Mouse (Mus musculus): ENCODE measurements around the gene Ppil2.

Gene Ppil2

DNA sequence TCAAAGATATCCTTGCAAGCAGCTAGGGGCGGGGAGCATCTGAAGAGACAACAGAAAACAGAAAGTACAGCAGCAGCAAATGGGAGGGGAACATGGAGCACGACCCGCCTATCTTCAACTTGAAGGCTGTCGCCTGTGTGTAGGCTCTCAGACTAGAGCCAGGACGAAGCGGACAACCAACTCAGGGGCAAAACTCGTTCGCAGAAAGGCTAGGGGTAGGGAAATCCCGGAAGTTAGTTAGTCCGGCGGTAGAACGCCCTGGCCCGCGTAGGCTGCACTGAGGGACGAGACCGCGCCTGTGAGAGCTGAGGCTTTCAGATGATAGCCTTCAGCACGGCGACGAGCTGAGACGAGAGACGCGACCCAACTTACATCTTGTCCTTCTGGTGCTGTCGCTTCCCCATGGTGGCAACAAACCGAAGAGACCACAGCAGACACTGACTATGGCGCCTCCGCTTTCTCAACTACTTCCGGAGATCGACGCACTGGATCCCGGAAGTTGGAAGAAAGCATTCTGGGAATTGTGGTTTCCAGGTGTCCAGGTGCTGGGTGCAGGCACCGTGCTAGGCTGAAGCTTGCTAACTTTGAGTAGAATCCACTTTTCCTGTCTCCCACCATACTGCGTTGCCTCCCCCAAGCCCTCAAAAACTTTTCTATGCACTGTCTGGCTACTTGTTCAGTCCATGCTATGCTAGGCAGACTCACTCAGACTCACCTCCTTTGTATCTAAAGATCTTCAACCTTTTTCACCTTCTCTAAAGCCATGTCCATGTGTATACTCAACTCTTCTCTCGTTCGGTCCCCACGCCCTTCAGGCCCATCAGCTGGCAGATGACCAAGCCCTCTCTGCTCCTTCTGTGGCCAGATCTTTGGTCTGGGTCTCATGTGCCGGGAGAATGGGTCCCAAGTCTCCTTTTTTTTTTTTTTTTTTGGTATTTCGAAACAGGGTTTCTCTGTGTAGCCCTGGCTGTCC, at the start of gene Ppil2:
Gene Ppil2 (minus strand): TSS at position 487 of the 973 bp plus-strand sequence.
- DNase-seq (ENCODE audit: inconsistent ontology term) = peak; percentile 51

- DNase-seq (ENCODE audit: inconsistent ontology term) = peak; percentile 36
Measured at GRCm38 (mm10) chr16:17154346-17154745, 43.3 kb upstream of the Ppil2 start.

DNA sequence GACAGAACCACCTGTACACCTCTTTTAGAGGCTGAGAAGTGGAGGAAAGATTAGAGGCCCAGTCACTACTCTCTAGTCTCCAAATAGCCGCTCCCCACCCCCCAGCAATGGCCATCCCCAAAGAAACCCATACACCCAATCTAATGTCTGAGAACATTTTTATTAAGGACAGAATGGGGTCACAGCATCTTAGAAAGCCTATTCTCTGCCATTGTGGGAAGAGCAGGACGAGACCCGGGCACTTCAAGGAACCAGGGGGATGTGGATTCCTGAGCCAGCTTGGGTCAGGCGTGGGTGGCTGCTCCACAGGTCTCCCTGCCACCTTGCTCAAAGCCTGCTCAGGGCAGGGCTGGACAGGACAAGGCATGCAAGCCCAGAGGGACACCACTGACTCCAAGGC, 40.8 kb upstream of the Ppil2 start:
- no peak for DNase-seq (ENCODE audit: inconsistent ontology term)

DNA sequence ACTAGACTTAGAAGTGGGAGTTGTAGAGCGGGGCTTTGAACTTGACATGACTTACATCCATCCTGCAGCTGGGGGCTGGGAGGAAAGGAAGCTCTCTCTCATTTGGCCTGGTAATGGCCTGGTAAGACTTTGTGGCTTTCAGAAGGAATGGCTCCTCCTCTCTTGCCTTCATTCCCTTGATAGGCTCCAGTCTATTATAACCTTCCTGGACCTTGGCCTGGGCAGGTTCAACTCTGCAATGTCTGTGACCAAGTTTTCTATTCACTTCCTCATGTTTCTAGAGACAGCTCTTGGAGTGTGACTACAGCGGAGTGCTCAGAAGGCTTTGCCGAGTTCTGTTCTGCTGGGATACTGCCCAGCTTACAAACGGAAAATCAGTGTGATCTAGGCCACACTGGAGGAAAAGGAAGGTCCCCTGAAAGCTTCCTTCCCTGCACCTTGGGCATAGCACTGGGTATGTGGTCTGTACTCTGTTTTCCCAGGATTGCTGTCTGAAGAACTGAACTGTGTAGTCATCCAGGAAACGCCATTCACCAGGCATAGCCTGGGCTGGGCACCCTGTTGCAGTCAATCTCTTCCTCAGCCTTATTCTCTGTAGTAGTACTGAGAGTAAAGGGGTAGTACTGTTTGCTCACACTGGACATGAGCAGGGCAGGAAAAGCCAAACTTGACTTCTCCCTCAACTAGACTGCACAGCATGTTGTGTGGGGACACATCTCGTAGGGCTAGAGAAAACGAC, 39.6 kb upstream of the Ppil2 start:
- DNase-seq (ENCODE audit: inconsistent ontology term) = no peak

DNA sequence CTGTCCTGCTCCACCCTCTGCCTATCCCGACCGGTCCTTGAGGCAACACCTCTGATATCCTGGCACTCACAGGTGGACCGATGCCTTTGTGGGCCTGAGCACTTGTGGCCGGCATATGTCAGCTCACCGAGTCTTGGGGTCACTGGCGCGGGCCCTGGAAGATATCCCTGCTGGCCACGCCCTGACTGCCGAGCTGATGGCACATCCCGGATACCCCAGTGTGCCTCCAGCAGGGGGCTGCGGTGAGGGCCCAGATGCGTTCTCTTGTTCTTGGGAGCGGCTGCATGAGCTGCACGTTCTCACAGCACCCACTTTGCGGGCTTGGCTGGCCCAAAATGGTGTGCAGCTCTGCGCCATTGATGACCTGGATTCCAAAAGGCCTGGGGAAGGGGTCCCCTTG, 37.0 kb upstream of the Ppil2 start:
- no peak for DNase-seq (ENCODE audit: inconsistent ontology term)

GRCm38 (mm10) chr16:17147391-17147929, 36.4 kb upstream of the Ppil2 start:
- no peak for DNase-seq (ENCODE audit: inconsistent ontology term)

- peak; percentile 89 for DNase-seq (ENCODE audit: inconsistent ontology term)
Measured at GRCm38 (mm10) chr16:17146772-17147235, 35.7 kb upstream of the Ppil2 start, which contains the start of gene Ccdc116. TSS of gene Ccdc116 (minus strand) at chr16:17147229.

DNA sequence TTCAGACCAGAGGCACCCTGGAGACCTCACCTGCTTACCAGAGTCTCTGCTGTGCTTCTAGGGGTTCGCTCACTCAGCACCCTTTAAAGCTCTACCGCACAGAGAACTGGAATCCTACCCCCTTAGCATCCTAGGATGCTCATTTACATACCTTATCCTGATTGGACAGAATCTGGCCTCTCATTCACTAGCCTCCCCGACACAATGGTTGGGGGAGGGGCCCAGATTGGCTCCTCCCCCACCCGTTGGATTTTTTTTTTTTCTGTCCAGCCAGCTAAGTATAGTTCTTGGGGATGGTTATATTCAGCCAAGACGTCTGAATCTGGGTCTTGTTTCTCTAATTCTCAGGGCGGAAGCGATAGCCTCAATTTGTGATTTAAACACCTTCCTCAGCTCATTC, 33.3 kb upstream of the Ppil2 start, which contains the start of gene Ydjc:
Gene Ydjc (plus strand): TSS at position 283 of the 400 bp plus-strand sequence.
- peak; percentile 14 for DNase-seq (ENCODE audit: inconsistent ontology term)

- no peak for DNase-seq (ENCODE audit: inconsistent ontology term)
Measured at GRCm38 (mm10) chr16:17137355-17137754, 26.3 kb upstream of the Ppil2 start.

GRCm38 (mm10) chr16:17132906-17133200, 21.8 kb upstream of the Ppil2 start:
- no peak for DNase-seq (ENCODE audit: inconsistent ontology term)

DNA sequence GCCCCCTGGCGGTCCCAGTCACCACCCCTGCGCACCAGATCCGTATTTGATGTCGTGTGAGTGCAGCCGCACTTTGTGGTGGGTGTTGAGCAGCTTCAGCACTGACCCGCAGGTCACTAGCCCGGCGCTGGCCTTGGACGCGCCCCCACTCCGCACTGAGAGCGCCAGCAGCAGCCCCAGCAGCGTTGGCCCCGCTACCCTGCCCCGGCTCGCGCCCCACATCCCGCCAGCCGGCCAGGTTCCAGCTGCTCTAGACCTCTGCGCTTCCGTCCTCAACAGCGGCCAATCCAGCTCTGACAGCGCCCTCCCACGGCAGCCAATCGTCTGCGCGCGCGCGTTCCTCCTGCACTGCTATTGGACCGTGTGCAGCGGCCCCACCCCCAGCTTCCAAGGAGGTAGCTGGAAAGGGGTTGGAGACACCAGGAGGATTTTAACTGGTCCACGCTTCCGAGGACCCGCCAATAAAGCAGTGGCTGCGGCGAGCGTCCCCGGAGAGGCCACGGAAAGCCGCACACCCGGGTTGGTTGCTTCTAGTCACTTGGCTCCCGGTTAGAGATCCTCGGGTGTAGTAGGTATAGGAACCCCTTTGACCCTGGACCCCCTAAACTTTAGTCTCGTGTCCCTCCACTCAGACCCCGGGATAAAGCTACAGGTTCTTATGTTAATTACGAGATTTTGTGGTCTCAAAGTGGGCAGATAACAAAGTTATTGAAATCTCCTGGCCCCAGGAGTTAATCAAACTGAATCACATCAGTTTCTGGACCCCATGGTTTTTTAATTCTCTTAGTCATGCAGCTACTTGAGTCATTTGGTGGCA, 21.2 kb upstream of the Ppil2 start, which contains the start of gene Sdf2l1:
Gene Sdf2l1 (minus strand): TSS at position 295 of the 817 bp plus-strand sequence.
- peak; percentile 100 for DNase-seq (ENCODE audit: inconsistent ontology term)

DNA sequence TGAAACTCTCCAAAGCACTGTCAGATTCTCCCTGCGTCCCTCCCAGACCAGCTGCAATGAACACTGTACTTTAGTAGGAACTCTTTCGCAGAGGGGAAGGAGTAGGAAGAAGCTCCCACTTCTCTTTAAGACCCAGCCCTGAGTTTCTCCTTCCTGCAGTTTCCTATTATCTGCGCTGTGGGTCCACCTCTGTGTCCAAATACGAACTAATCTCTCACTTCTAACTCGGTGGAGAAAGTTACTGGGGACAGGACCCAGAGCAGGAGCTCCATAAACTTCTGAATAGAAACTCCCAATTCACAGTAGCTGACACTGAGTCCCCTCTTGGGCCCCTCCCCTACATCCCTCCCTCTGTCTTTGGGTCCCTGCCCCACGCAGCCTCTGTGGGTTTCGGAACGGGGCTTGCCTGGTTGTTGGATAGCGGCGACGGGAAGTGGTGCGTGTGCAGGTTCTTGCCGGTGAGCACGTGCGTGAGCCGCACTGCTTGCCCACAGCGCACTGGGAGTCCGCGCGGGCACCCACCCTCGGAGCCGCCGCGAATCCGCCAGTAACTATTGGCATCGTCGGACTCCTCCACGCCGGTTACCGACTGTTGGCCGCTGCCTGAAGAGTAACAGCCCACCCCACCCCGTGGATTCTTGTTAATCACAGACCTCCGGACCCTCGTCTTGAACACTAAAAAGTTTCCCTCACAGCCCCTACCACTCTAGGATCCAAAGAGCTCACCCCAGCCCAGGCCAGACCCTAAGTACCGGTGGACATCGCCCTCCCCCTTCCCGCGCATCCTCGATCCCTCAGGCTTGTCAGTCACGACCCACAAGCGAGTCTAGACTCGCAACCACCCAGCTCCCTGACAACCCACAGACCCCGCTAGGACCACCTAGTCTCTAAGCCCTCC, 20.4 kb upstream of the Ppil2 start:
- DNase-seq (ENCODE audit: inconsistent ontology term) = no peak

DNA sequence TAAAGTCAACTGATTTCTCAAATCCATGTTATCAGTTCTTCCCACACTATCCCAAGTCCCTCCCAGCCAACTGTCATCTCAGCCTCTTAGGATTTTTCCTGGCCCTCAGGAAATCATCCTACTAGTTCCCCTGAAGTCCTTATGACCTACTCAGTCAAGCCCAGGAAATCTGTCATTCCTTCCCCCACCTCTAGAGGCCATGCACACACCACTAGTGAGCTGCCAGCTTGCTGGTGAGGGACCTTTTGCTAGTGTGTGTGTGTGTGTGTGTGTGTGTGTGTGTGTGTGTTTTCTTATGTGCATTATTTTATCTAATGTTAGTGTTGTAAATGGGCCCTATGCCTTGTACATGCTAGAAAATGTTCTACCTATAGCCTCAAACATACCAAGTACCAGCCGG, 16.2 kb upstream of the Ppil2 start:
- no peak for DNase-seq (ENCODE audit: inconsistent ontology term)

DNA sequence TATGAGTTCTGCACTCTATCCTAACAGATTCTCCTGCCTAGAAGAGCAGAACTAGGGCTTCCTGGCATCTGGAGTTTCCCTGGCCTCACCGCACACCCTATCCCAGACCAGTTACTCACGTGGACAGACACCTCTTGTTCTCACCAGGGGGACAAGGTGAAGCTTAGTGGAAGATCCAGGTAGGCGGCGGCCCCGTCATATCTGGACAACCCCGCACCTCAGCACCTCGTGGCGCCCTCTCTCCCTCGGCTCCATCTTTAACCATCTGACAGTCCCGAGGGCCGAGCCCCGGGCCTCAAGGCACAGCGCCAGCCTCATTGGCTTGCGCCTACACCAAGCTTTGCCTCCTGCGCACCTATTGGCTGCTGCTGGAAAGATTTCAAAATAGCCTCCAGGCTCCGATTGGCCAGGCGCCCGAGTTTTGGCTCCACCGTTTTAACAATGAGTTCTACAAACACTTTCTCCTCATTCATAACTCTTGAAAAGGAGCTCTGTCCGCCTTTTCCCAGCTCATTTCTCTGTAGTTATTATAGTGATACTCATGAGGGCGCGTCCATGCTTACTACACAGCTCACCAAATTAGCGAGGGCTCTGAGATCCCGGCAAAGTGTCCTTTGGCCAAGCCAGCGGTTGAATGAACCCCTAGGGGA, 13.9 kb upstream of the Ppil2 start, which contains the start of gene 2610318N02Rik:
Gene 2610318N02Rik (minus strand): TSS at position 297 of the 650 bp plus-strand sequence.
- peak; percentile 84 for DNase-seq (ENCODE audit: inconsistent ontology term)

- DNase-seq (ENCODE audit: inconsistent ontology term) = no peak
Measured at GRCm38 (mm10) chr16:17124119-17124870, 13.2 kb upstream of the Ppil2 start.

DNA sequence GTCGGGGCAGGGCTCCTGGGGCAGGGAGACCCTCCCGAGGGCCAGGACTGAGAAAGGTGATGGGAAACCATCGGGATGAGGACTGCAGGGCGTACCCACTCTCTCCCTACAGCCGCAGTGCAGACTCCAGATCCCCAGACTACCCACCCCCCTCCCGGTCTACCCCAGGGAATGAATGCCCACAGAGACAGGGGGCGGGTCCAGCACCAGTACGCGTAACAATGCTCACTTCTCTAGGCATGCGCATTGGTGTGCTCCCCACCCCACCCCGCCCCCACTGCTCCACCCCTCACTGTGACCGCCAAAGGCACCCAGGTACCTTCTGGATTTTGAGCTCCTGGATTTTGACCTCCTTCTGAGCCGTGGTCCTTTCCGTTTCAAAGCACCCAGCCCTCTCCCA, 10.5 kb upstream of the Ppil2 start:
- DNase-seq (ENCODE audit: inconsistent ontology term) = no peak

- no peak for DNase-seq (ENCODE audit: inconsistent ontology term)
Measured at GRCm38 (mm10) chr16:17117309-17117799, 6.3 kb upstream of the Ppil2 start.

- no peak for DNase-seq (ENCODE audit: inconsistent ontology term)
Measured at GRCm38 (mm10) chr16:17104600-17104999, 6.5 kb downstream of the Ppil2 start.

Measured in Muller cell, postnatal 12 days (primary cell).